Mouse (Mus musculus) lung, adult 18-20 months (tissue): ENCODE measurements around the gene Gm3383.
"Not testable (repeated sequence)": the region's sequence is repeated elsewhere in the genome, so short reads cannot be mapped to it uniquely, and the experiment has no call there.

Source experiments
- DNase-seq, 2 experiments: peaks; one replicate each; pipeline ENCODE4 v3.0.0; 2022; ENCODE audit warnings: mixed read lengths in 2 of 2

The Gm3383 gene

DNA sequence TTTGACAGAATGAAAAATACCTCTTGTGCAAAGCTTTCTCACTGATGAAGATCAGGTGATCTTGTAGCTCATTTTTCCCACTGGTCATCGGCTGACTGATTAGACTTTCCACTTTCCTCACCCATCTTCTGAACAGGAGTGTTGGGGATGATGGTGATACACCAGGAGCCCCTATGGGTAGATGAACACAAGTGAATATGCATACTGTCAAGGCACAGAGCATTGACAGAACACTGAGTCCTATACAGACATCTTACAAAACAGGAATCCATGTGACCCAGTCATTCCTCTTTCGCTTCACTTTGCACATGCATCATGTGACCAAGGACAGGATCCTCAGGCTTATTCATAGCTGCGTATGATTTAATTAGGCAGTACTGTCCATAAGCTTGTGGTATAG is at the start of gene Gm3383:
Gene Gm3383 (minus strand): TSS at position 101 of the 400 bp plus-strand sequence.
- not testable (repeated sequence) for DNase-seq

- DNase-seq, result not testable (repeated sequence)
These were observed 48.1 kb upstream of the Gm3383 start for GRCm38 (mm10) chr14:5855911-5856310.

DNA sequence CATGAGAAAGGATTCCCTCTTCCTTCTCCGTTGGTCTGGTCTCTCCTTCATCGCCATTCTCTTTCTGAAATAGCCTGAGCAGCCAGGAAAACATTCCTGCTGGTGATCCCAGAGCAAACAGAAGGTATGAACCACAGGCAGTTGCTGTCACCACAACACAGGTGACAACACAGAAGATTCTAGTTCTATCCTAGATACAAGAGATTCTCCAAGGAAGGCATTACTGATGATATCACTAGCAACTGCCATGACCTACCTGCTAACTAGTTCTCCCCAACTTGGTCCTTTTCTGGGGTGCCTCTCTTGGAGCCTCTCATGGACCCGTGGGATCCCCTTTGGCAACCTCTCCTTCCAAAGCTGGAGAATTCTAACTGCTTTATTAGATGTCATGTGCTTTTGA is 22.4 kb upstream of the Gm3383 start, which contains the start of gene Gm3424:
Gene Gm3424 (minus strand): TSS at position 101 of the 400 bp plus-strand sequence.
- DNase-seq, result not testable (repeated sequence)

- DNase-seq, result not testable (repeated sequence)
These were observed 5.0 kb upstream of the Gm3383 start for GRCm38 (mm10) chr14:5812699-5813356.

GRCm38 (mm10) chr14:5741477-5741876 is 66.3 kb downstream of the Gm3383 start, which contains the start of gene Gm3373:
Gene Gm3373 (minus strand): TSS chr14:5741577.
- DNase-seq, result not testable (repeated sequence)

DNA sequence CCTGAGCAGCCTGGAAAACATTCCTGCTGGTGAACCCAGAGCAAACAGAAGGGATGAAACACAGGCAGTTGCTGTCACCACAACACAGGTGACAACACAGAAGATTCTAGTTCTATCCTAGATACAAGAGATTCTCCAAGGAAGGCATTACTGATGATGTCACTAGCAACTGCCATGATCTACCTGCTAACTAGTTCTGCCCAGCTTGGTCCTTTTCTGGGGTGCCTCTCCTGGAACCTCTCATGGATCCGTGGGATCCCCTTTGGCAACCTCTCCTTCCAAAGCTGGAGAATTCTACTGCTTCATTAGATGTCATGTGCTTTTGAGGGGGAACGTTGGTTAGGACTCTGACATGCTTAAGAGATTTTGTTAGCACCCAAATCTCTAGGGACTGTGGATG is 120.4 kb downstream of the Gm3383 start, which contains the start of gene Gm9603:
Gene Gm9603 (minus strand): TSS at position 101 of the 400 bp plus-strand sequence.
- not testable (repeated sequence) for DNase-seq

- DNase-seq, result not testable (repeated sequence)
These were observed 174.9 kb downstream of the Gm3383 start, which contains the start of gene Gm8265 for GRCm38 (mm10) chr14:5632928-5633327. Gene Gm8265 (minus strand): TSS chr14:5633028.
